In genomic region chr2:3799767-3800554, GRCm38 (mm10) we compare ENCODE assay signal across 8 mouse cellular contexts.
DNase-seq lines count a peak whose midpoint lies in the region; ATAC-seq and TF ChIP-seq lines count a peak whose summit lies in the region.

No protein-coding gene starts in this region.

- H3K4me2 ChIP-seq in intestine, postnatal 0 days (replicated peaks; ENCODE audit: low read depth), result peak overlapping the region; percentile 65
- H3K4me2 ChIP-seq in limb, embryonic 13.5 days (replicated peaks), result peak overlapping the region; percentile 54
- peak overlapping the region; percentile 53 for H3K4me2 ChIP-seq in midbrain, embryonic 14.5 days (ENCODE audit: low read length)

- no peaks in the 10 kb centered on the region for H3K9me3 ChIP-seq in intestine, postnatal 0 days (ENCODE audit: control insufficient read depth)
- H3K9me3 ChIP-seq in limb, embryonic 13.5 days, result no peaks in the 10 kb centered on the region
- no peaks in the 10 kb centered on the region for H3K9me3 ChIP-seq in midbrain, embryonic 14.5 days (ENCODE audit: control insufficient read depth, low read length)

- WGBS in intestine, postnatal 0 days, result 8% methylated on average over 18 of the region's 18 CpGs
- WGBS in limb, embryonic 13.5 days, result 14% methylated on average over 18 of the region's 18 CpGs
- 12% methylated on average over 18 of the region's 18 CpGs for WGBS in midbrain, embryonic 14.5 days

- no peak overlapping the region for H3K27ac ChIP-seq in intestine, postnatal 0 days (ENCODE audit: low read depth, low read length)
- no peak overlapping the region for H3K27ac ChIP-seq in limb, embryonic 13.5 days
- no peak overlapping the region for H3K27ac ChIP-seq in midbrain, embryonic 14.5 days (replicated peaks; ENCODE audit: low read depth, low read length)

- H3K4me3 ChIP-seq in intestine, postnatal 0 days (ENCODE audit: low read depth, low read length), result peak overlapping the region; percentile 28
- peak overlapping the region; percentile 24 for H3K4me3 ChIP-seq in limb, embryonic 13.5 days
- peak overlapping the region; percentile 27 for H3K4me3 ChIP-seq in midbrain, embryonic 14.5 days (replicated peaks; ENCODE audit: low read depth, low read length)

- peak; percentile 34 for DNase-seq in urinary bladder, postnatal 14 days (ENCODE audit: low spot score)
- DNase-seq in urinary bladder, adult 2 months (ENCODE audit: low spot score), result no peak
- DNase-seq in cerebellum, postnatal 25 days, result peak; percentile 55 to 70
- peak; percentile 89 for DNase-seq in midbrain, embryonic 14.5 days
- DNase-seq in spleen, postnatal 4 days (ENCODE audit: low spot score in 2 of 2), result peak; percentile 43 to 70

- peak; percentile 70 for ATAC-seq in granulocyte monocyte progenitor cell, adult 5-6 weeks (replicated peaks; ENCODE audit: poor library complexity, severe bottlenecking)
- peak; percentile 45 for ATAC-seq in intestine, postnatal 0 days
- peak; percentile 44; the same call in 1 of the 2 replicates for ATAC-seq in limb, embryonic 13.5 days (ENCODE audit: low FRiP score, low read depth)
- ATAC-seq in midbrain, embryonic 14.5 days (ENCODE audit: low FRiP score, low TSS enrichment), result peak; percentile 43; the same call in 1 of the 2 replicates

- no peak overlapping the region for H3K9ac ChIP-seq in intestine, postnatal 0 days (ENCODE audit: low read depth, low read length)
- H3K9ac ChIP-seq in limb, embryonic 13.5 days, result no peak overlapping the region
- H3K9ac ChIP-seq in midbrain, embryonic 14.5 days (replicated peaks; ENCODE audit: low read length), result no peak overlapping the region

- H3K27me3 ChIP-seq in intestine, postnatal 0 days (replicated peaks; ENCODE audit: control insufficient read depth, insufficient read depth, low read length), result no peaks in the 10 kb centered on the region
- no peaks in the 10 kb centered on the region for H3K27me3 ChIP-seq in limb, embryonic 13.5 days
- no peaks in the 10 kb centered on the region for H3K27me3 ChIP-seq in midbrain, embryonic 14.5 days (ENCODE audit: control insufficient read depth, insufficient read depth, low read length)

- TF ChIP-seq CTCF in intestine, postnatal 0 days (IDR thresholded peaks at IDR 0.05; ENCODE audit: low read depth), result peak; percentile 80

- H3K4me1 ChIP-seq in intestine, postnatal 0 days (replicated peaks; ENCODE audit: control insufficient read depth, insufficient read depth, low read length), result no peaks in the 10 kb centered on the region
- no peaks in the 10 kb centered on the region for H3K4me1 ChIP-seq in limb, embryonic 13.5 days
- H3K4me1 ChIP-seq in midbrain, embryonic 14.5 days (ENCODE audit: control insufficient read depth, insufficient read depth, low read length), result peaks cover 3% of the 10 kb centered on the region; the same call in 1 of the 2 replicates

- no peaks in the 10 kb centered on the region for H3K36me3 ChIP-seq in intestine, postnatal 0 days (ENCODE audit: control insufficient read depth, insufficient read depth)
- no peaks in the 10 kb centered on the region for H3K36me3 ChIP-seq in limb, embryonic 13.5 days
- no peaks in the 10 kb centered on the region for H3K36me3 ChIP-seq in midbrain, embryonic 14.5 days (ENCODE audit: control insufficient read depth, insufficient read depth, low read length)
